Mouse (Mus musculus) lung, adult 2 months (tissue): ENCODE measurements around the gene Ccdc141. TPM values are rescaled to one million over a fixed set of nuclear protein-coding genes. Genes with fewer than 3 reads are reported as not detected.

Experiments
- DNase-seq: peaks from one replicate; pipeline ENCODE4 v3.0.0; 2022
- H3K4me1 ChIP-seq: fragments of 200-500 bp; 2 replicates; pipeline ENCODE4 v1.6.1; 2011; ENCODE audit warnings: low read length; ENCODE audit not compliant: control insufficient read depth, insufficient read depth
- H3K4me3 ChIP-seq: fragments of 200-500 bp; replicated peaks from 2 replicates; pipeline ENCODE3; 2011; ENCODE audit warnings: low read depth, mild to moderate bottlenecking, control low read depth, low read length; ENCODE audit errors: extremely low read depth
- CTCF ChIP-seq: fragments of 200-500 bp; IDR thresholded peaks from 2 replicates; pipeline ENCODE4 v1.5.1; 2011; ENCODE audit warnings: mild to moderate bottlenecking, low read length, control low read depth; ENCODE audit not compliant: insufficient read depth
- POLR2A ChIP-seq: fragments of 200-500 bp; IDR thresholded peaks from 2 replicates; pipeline ENCODE4 v1.6.1; 2011; ENCODE audit warnings: low read depth, mild to moderate bottlenecking, control low read depth, low read length, borderline replicate concordance; ENCODE audit errors: extremely low read depth
- WGBS: fragments of 180-500 bp; shearing (Covaris S2); methylation state at CpG from one replicate; pipeline ENCODE4 v1.1.7; 2018; 5-methylcytosine and 5-hydroxymethylcytosine counted together
- polyA plus RNA-seq: library from polyadenylated mRNA; depleted of rRNA; stranded (reverse); fragments of >200 nt; gene quantifications from 2 replicates; pipeline ENCODE4 v1.2.3, GENCODE M21; 2012

The Ccdc141 gene
- polyA plus RNA-seq, 1 experiment: 19.8 TPM

DNA sequence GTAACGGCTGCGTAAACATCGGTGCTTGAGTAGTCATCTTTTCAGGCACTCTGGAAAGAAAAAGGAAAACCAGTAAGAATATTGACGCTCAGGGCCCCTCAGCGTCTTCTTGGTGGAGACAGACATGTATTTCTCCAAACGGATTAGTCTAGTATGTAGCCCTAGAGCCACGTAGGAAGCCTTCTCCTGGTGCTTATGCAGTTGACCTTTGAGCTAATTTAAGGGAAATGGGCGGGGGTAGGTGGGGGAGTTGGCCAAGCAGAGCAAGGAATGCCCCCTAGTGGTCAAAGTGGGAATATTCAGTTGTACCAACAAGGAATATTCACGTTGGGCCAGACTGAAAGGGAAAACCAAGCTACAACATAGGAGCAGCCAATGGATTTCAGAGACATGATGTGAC is 190.3 kb downstream of the Ccdc141 start:
- no peak overlapping the region for H3K4me3 ChIP-seq
- TF ChIP-seq CTCF: peak; percentile 65
- TF ChIP-seq POLR2A: no peak
- 42% methylated on average over 9 of the region's 9 CpGs for WGBS
- no peaks in the 10 kb centered on the region; the same call in 1 of the 2 replicates for H3K4me1 ChIP-seq
- peak; percentile 18 for DNase-seq

DNA sequence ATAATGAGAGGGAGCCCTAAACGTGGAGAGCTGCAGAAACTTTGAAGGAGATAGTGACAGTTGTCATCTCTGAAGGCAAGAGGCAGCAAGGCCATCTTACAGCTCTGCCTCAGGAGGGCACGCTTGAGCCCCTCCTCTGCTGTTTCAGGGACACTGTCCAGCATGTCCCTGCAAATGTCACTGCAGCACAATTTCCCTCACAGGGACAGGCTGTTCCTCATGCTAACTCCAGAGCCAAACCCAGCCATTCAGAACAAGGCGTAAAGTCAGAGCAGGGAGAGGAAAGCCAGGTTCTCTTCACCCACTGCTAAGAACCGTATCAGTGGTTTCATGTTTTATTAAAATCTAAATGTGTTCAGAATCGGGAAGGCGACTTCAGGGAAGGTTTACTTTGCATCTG is 192.8 kb downstream of the Ccdc141 start:
- no peak for TF ChIP-seq CTCF
- TF ChIP-seq POLR2A: no peak
- WGBS: 71% methylated on average over 6 of the region's 6 CpGs
- DNase-seq: no peak
- no peaks in the 10 kb centered on the region; the same call in 1 of the 2 replicates for H3K4me1 ChIP-seq
- H3K4me3 ChIP-seq: no peak overlapping the region

DNA sequence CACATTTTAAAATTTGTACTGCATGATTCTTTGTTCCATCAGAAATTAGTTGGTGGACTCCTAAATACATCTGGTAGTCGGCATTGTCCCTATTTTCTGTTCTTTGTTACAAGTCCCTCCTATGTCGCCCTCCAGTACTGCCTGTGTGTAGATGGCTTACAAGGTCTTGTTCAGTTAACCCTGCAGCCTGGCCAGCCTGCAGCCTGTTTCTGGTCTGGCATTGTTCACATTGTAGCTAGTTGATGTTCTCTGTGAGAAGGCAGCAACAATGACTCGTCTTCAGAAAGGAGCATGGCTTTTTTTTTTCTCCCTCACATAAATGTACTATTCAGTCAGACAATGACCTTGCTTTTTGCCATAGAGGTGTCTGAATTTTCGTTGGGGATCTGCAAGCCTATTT is 198.4 kb downstream of the Ccdc141 start:
- TF ChIP-seq CTCF (no peak), POLR2A (no peak)
- DNase-seq: no peak
- Histone ChIP-seq H3K4me3 (no peak overlapping the region), H3K4me1 (no peaks in the 10 kb centered on the region)
- 68% methylated on average over 4 of the region's 4 CpGs for WGBS

DNA sequence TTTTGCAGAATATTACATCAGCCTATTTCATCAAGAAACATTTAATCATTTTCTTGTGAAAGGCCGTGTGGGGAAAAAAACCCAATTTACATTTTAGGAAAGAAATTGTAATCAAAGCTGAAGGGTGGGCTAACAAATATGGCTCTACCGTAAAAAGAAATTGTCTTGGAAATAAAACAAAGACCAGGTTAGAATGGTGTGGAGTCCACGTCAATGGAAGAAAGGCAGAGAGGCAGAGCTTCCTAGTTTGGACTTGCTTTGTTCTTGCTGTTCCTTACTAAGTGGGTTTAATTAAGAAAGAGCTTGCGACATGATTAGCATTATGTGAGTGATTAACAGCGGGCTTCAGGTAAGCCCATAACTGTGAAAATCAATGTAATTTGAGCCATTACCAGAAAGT is 199.4 kb downstream of the Ccdc141 start:
- H3K4me1 ChIP-seq: no peaks in the 10 kb centered on the region
- TF ChIP-seq POLR2A: no peak
- no peak for TF ChIP-seq CTCF
- no peak for DNase-seq
- 68% methylated on average over 5 of the region's 5 CpGs for WGBS
- H3K4me3 ChIP-seq: no peak overlapping the region

DNA sequence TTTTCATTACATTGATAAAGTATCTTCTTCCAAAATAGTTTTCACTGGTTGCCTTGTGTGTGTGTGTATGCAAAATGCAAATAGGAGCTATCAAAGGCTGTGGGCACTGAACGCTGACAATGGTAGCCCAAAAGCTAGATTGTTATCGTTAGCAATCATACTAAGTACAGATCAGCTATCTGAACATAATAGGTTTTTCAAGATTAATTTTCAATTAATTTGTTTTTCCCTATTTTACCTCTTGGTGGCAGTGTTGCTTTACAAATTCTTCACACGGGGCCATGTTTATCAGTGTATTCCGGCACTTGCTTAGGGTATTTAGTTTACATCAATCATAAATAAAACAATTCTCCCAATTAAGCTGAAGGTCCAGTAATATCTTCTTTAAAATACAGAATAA is 199.8 kb downstream of the Ccdc141 start:
- no peak overlapping the region for H3K4me3 ChIP-seq
- WGBS: 19% methylated on average over 4 of the region's 4 CpGs

DNA sequence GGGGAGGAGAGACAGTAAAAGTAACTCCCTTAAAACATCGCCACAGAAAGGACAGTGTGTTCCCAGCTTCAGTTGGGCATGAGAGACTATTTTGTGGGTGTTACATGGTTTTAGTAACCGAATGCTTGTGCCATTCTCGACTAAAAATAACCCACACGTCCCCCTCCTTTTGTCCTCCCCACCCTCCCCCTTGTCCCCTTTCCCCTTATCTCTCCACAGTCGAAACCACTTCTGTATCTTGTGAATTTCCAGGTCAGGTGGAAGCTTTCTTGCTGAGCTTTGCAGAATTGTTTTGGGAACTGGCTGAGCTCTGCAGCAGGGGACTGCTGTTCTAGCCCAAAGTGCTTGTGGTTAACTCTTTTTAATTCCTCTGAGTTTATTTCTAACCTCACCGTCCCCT is 200.2 kb downstream of the Ccdc141 start:
- no peak overlapping the region for H3K4me3 ChIP-seq
- no peak for TF ChIP-seq POLR2A
- TF ChIP-seq CTCF: no peak
- WGBS: 41% methylated on average over 6 of the region's 6 CpGs
- H3K4me1 ChIP-seq: no peaks in the 10 kb centered on the region
- DNase-seq: no peak

More for the DNA sequence above, 199.8 kb downstream of the Ccdc141 start:
- H3K4me1 ChIP-seq: no peaks in the 10 kb centered on the region
- TF ChIP-seq CTCF: no peak
- no peak for TF ChIP-seq POLR2A
- DNase-seq: no peak

DNA sequence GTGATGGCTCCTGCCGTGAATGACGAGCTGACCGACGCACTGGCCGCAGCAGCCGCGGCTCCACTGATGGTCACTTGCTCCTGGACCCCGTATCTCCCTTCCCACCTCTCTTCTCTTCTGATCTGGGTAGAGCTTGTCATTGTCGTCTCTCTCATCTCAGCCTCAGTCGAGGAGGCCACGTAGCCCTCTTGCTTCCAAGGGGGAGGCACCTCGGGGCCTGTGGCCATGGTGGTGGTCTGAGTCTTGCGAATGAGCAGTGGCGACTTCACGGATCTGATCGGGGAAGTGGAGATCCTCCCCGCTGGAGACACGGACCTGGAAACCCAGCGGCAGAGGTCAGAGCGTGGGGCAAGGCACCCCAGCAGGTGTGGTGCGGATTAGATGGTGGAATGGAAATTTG is 200.8 kb downstream of the Ccdc141 start:
- 74% methylated on average over 21 of the region's 21 CpGs for WGBS
- TF ChIP-seq CTCF (no peak), POLR2A (no peak)
- H3K4me3 ChIP-seq: no peak overlapping the region
- H3K4me1 ChIP-seq: no peaks in the 10 kb centered on the region
- DNase-seq: no peak

DNA sequence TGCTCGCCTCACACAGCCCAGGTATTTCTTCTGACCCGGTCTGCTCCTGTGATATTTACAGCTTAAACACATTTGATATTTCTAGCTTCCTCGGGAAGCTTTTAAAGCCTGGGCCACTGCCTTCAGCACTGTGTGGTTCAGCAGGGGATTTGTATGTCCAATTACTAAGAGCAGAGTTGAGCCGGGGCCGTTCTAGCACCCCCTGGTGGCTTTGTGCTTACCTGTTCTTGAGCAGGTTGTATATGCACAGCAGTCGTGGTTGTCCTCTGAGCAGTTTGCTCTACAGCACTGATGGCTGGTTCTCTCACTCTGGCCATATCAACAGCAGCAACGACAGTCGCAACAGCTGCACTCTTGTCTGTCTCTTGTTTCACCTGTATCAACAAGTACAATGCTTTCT is 201.5 kb downstream of the Ccdc141 start:
- 21% methylated on average over 8 of the region's 8 CpGs for WGBS
- no peaks in the 10 kb centered on the region for H3K4me1 ChIP-seq
- TF ChIP-seq POLR2A (no peak), CTCF (peak; percentile 65)
- H3K4me3 ChIP-seq: no peak overlapping the region
- peak; percentile 66 for DNase-seq

DNA sequence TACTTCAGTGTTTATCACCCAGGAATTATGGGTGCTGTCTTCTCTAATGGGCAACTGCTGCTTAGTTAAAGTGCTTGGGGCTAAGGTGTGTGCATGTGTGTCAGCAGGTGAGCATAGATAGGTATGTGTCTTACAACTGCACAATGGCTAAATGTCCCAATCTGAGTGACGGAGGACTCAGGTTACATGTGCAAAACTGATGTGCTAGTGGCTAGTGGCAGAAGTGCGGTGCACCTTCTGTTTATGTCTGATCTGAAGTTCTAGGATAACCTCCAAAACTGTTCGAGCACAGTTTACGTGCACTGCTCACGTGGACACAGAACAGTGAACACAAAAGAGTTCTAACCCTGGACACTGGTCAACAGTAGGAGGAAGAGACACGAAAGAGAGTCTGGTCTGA is 203.9 kb downstream of the Ccdc141 start:
- WGBS: 86% methylated on average over 6 of the region's 6 CpGs
- no peak for DNase-seq
- no peak overlapping the region for H3K4me3 ChIP-seq
- TF ChIP-seq POLR2A: no peak
- no peak for TF ChIP-seq CTCF
- H3K4me1 ChIP-seq: no peaks in the 10 kb centered on the region

DNA sequence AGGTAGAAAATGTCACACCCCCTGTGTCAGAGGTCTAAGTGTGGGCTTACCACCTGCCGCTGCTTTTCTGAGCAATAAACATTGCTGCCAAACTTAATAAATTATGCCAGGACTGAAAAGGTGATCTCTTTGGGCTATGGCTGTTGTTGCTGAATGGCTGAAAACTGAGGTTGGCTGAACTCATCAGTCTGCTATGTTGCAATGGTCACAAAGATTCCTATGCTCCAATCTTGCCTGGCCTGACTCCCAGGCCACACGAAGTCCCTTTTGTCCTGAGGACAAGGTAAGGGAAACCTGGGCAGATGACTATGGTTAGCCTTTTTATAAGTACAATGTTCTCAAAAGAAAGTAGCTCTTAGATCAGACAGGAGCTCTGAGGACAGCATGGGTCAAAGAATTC is 204.4 kb downstream of the Ccdc141 start:
- H3K4me1 ChIP-seq: no peaks in the 10 kb centered on the region
- H3K4me3 ChIP-seq: no peak overlapping the region
- TF ChIP-seq CTCF: no peak
- no peak for TF ChIP-seq POLR2A
- no peak for DNase-seq
- WGBS: 79% methylated on average over 2 of the region's 2 CpGs

DNA sequence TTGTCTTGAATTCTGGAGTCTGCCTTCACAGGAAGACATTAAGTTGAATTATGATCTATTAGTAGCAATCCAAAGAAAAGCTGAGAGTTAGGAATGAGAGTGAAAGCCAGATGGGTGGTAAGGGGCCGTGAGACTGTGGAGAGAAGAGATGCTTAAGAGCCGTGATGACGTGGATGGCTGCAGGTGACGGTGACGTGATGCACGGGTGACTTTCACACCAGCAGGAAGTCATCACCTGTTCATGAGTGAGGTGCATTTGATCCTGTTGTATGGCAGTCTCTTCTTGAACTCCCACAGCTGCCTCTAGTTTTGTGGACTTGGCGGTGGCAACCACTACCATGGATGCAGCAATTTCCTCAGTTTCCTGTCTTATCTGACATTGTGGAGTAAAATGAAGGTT is 204.9 kb downstream of the Ccdc141 start:
- WGBS: 80% methylated on average over 7 of the region's 7 CpGs
- no peaks in the 10 kb centered on the region for H3K4me1 ChIP-seq
- no peak overlapping the region for H3K4me3 ChIP-seq
- no peak for DNase-seq
- TF ChIP-seq POLR2A: no peak
- TF ChIP-seq CTCF: no peak
